Mouse (Mus musculus) liver, embryonic 14 days (tissue): ENCODE results near the gene Pate1. TPM values are rescaled to one million over a fixed set of nuclear protein-coding genes. Genes with fewer than 3 reads are reported as not detected.

Source experiments
- polyA plus RNA-seq: library from polyadenylated mRNA; depleted of rRNA; stranded (reverse); fragments of >200 nt; gene quantifications from 2 replicates; pipeline ENCODE4 v1.2.3, GENCODE M21; 2012; rRNA removed

Gene Pate1
- not detected in 2 replicates for polyA plus RNA-seq

GRCm38 (mm10) chr9:35687013-35687412 is at the start of gene Pate1:
Pate1 (minus strand) TSS chr9:35687390.

DNA sequence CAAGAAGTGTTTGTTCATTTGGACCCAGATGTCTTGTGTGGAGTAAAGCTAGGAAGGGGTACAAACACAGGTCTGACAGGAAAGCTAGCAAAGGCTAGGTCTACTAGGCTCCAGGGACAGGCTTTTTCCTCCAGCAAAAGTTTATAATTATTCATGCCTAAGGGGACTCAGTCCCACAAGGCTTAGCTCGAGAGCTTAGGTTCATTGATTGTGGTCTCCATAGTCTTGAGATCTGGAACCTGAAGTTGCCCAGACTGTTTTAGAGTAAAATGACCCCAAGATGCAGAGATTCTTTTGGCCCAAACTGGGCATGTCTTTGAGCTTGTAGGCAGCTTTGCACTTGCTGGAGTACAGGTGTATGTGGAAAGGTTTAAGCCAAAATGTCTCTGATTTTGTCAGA is 39.1 kb downstream of the Pate1 start, which contains the start of gene Pate3:
Gene Pate3 (minus strand): TSS at position 101 of the 400 bp plus-strand sequence.

Other genes with a start within 250 kb of the Pate1 start
- not detected in 2 replicates for gene Gm1113, start 169.1 kb downstream of the Pate1 start, polyA plus RNA-seq
- 0.10 TPM in 2 replicates for gene Ddx25, start 128.9 kb downstream of the Pate1 start, polyA plus RNA-seq
- gene Pus3, start 128.8 kb downstream of the Pate1 start, polyA plus RNA-seq: 6.8 and 7.5 TPM in 2 replicates
- 0.13 and 0.18 TPM in 2 replicates for gene Pate2, start 117.1 kb downstream of the Pate1 start, polyA plus RNA-seq
- gene Hyls1, start 117.0 kb downstream of the Pate1 start, polyA plus RNA-seq: 4.1 and 5.1 TPM in 2 replicates
- not detected in 2 replicates for gene Pate4, start 75.4 kb downstream of the Pate1 start, polyA plus RNA-seq
- gene Pate3, start 39.2 kb downstream of the Pate1 start, polyA plus RNA-seq: not detected in 2 replicates
- gene Gm17677, start 53.7 kb upstream of the Pate1 start, polyA plus RNA-seq: not detected in 2 replicates
- gene Gm17727, start 90.7 kb upstream of the Pate1 start, polyA plus RNA-seq: not detected in 2 replicates
- gene Gm27235, start 102.7 kb upstream of the Pate1 start, polyA plus RNA-seq: not detected in 2 replicates
- not detected in 2 replicates for gene D730048I06Rik, start 102.7 kb upstream of the Pate1 start, polyA plus RNA-seq
- not detected in 2 replicates for gene 9230110F15Rik, start 156.8 kb upstream of the Pate1 start, polyA plus RNA-seq
- not detected in 2 replicates for gene 9230113P08Rik, start 221.0 kb upstream of the Pate1 start, polyA plus RNA-seq